Mouse (Mus musculus) liver, embryonic 15.5 days (tissue): ENCODE data around the gene Cyp2b13. TPM values are rescaled to one million over a fixed set of nuclear protein-coding genes. Genes with fewer than 3 reads are reported as not detected.
"Not testable (repeated sequence)": the region's sequence is repeated elsewhere in the genome, so short reads cannot be mapped to it uniquely, and the experiment has no call there.

ENCODE experiments used
- ATAC-seq: fragments of 200-750 bp; cut with Nextera tagmentation; 2 replicates; pipeline ENCODE4 v1.8.0; 2017; ENCODE audit warnings: moderate number of reproducible peaks, mild to moderate bottlenecking, moderate library complexity; ENCODE audit not compliant: insufficient read depth
- H3K27ac ChIP-seq: fragments of 300-500 bp; sonication (generic); replicated peaks from 2 replicates; pipeline ENCODE4 v1.5.1; 2015; ENCODE audit warnings: mild to moderate bottlenecking, inconsistent platforms
- H3K27me3 ChIP-seq: fragments of 300-500 bp; sonication (generic); 2 replicates; pipeline ENCODE4 v1.6.1; 2015; ENCODE audit warnings: mild to moderate bottlenecking, inconsistent platforms
- H3K36me3 ChIP-seq: fragments of 300-500 bp; sonication (generic); replicated peaks from 2 replicates; pipeline ENCODE4 v1.6.1; 2015; ENCODE audit warnings: moderate library complexity, mild to moderate bottlenecking, inconsistent platforms
- H3K4me1 ChIP-seq: fragments of 300-500 bp; sonication (generic); replicated peaks from 2 replicates; pipeline ENCODE4 v1.6.1; 2015; ENCODE audit warnings: inconsistent platforms
- H3K4me2 ChIP-seq: fragments of 300-500 bp; sonication (generic); 2 replicates; pipeline ENCODE4 v1.6.1; 2015; ENCODE audit warnings: moderate library complexity, mild to moderate bottlenecking, inconsistent platforms
- H3K4me3 ChIP-seq: fragments of 300-500 bp; sonication (generic); replicated peaks from 2 replicates; pipeline ENCODE4 v1.5.1; 2015; ENCODE audit warnings: mild to moderate bottlenecking, inconsistent platforms
- H3K9ac ChIP-seq: fragments of 300-500 bp; sonication (generic); 2 replicates; pipeline ENCODE4 v1.6.1; 2015; ENCODE audit warnings: moderate library complexity, mild to moderate bottlenecking, inconsistent platforms
- H3K9me3 ChIP-seq: fragments of 300-500 bp; sonication (generic); replicated peaks from 2 replicates; pipeline ENCODE4 v1.6.1; 2016; ENCODE audit warnings: inconsistent platforms
- WGBS: fragments of 180-500 bp; shearing (Covaris S2); methylation state at CpG from one replicate; pipeline ENCODE4 v1.1.7; 2015; ENCODE audit warnings: mixed read lengths; ENCODE audit not compliant: insufficient replicate concordance; 5-methylcytosine and 5-hydroxymethylcytosine counted together
- polyA plus RNA-seq: library from polyadenylated mRNA; unstranded; fragments of >200 nt; fragmentation: Nextera tagmentation; extraction: Ambion mirVana; gene quantifications from 2 replicates; pipeline ENCODE4 v1.2.1, GENCODE M21; 2015

The Cyp2b13 gene
- polyA plus RNA-seq: 0.20 and 0.24 TPM in 2 replicates

- H3K4me3 ChIP-seq, ATAC-seq, H3K9ac ChIP-seq, H3K4me2 ChIP-seq, H3K27ac ChIP-seq, H3K9me3 ChIP-seq, H3K27me3 ChIP-seq, H3K36me3 ChIP-seq, H3K4me1 ChIP-seq: not testable (repeated sequence)
- WGBS: 45% methylated on average over 1 of the region's 2 CpGs
Measured at GRCm38 (mm10) chr7:26061197-26061596, at the start of gene Cyp2b13. TSS of gene Cyp2b13 (plus strand) at chr7:26061497.

GRCm38 (mm10) chr7:26019814-26020332 lies 41.4 kb upstream of the Cyp2b13 start:
- not testable (repeated sequence) for H3K4me1 ChIP-seq, H3K27ac ChIP-seq, H3K27me3 ChIP-seq, H3K4me2 ChIP-seq, H3K4me3 ChIP-seq, H3K36me3 ChIP-seq, H3K9ac ChIP-seq, H3K9me3 ChIP-seq
- 56% methylated on average over 1 of the region's 3 CpGs for WGBS
- ATAC-seq: peak; percentile 74

- not testable (repeated sequence) for H3K9ac ChIP-seq, H3K27ac ChIP-seq, H3K4me2 ChIP-seq, H3K4me1 ChIP-seq, H3K27me3 ChIP-seq, H3K9me3 ChIP-seq, H3K4me3 ChIP-seq, H3K36me3 ChIP-seq
- 39% methylated on average over 4 of the region's 4 CpGs for WGBS
- peak; percentile 66 for ATAC-seq
Measured at GRCm38 (mm10) chr7:26054885-26055630, 6.2 kb upstream of the Cyp2b13 start.

- ATAC-seq, H3K9me3 ChIP-seq: not testable (repeated sequence)
Measured at GRCm38 (mm10) chr7:26071677-26072076, 10.4 kb downstream of the Cyp2b13 start.

DNA sequence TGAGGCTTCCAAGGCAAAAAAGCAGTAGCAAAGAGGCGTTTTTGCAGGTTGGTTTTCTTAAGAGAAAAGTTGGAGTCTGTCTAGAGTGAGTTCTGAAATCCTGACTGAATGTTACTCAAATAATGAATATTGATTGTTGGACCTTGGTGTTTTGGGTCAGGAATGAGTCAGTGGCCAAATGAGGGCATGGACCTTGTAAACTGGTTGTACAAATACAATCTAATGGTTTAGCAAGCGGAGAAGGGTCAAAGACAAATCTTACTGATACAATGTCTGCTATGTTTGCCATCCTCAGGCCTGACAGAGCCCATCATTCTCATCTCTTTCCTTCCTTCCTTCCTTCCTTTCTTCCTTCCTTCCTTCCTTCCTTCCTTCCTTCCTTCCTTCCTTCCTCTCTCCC lies 21.3 kb downstream of the Cyp2b13 start:
- Histone ChIP-seq H3K4me2 (no peak overlapping the region), H3K9ac (no peak overlapping the region), H3K9me3 (no peaks in the 10 kb centered on the region), H3K4me1 (no peaks in the 10 kb centered on the region), H3K36me3 (no peaks in the 10 kb centered on the region), H3K4me3 (no peak overlapping the region), H3K27ac (peak overlapping the region; percentile 48; the same call in 1 of the 2 replicates), H3K27me3 (no peaks in the 10 kb centered on the region)
- ATAC-seq: peak; percentile 64
- 50% methylated on average over 2 of the region's 2 CpGs for whole genome bisulfite sequencing

More at GRCm38 (mm10) chr7:26071677-26072076, 10.4 kb downstream of the Cyp2b13 start:
- H3K4me1 ChIP-seq, H3K36me3 ChIP-seq, H3K27me3 ChIP-seq, H3K4me3 ChIP-seq, H3K9ac ChIP-seq, H3K4me2 ChIP-seq, H3K27ac ChIP-seq: not testable (repeated sequence)
- 40% methylated on average over 29 of the region's 29 CpGs for WGBS

DNA sequence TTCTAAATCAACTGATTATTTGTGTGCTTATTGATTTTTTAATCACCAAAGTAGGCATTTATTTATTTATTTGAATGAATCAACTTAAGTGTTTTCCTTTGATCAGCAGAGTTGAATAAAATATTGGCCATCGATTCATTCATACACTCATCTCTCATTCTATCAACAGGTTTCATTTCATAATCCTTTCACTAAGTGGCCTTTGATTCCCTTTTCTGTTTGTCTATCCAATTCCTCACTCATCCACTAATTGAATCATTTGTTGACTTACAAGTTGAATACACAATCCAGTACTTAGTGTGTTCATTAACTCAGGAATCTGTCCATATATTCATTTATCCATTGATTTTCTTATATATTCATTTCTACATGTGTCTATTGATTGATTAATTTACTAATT lies 26.1 kb downstream of the Cyp2b13 start:
- 67% methylated on average over 1 of the region's 1 CpGs for WGBS
- no peaks in the 10 kb centered on the region for H3K27me3 ChIP-seq
- ATAC-seq: no peak
- no peaks in the 10 kb centered on the region for H3K9me3 ChIP-seq
- no peak overlapping the region for H3K4me3 ChIP-seq
- H3K4me1 ChIP-seq: no peaks in the 10 kb centered on the region
- H3K27ac ChIP-seq: no peak overlapping the region
- H3K9ac ChIP-seq: no peak overlapping the region
- no peaks in the 10 kb centered on the region for H3K36me3 ChIP-seq
- no peak overlapping the region for H3K4me2 ChIP-seq

GRCm38 (mm10) chr7:26088578-26088977 lies 27.3 kb downstream of the Cyp2b13 start:
- H3K4me3 ChIP-seq, H3K27me3 ChIP-seq, H3K4me1 ChIP-seq, H3K27ac ChIP-seq, H3K9me3 ChIP-seq, H3K4me2 ChIP-seq, H3K36me3 ChIP-seq, H3K9ac ChIP-seq, ATAC-seq: not testable (repeated sequence)

DNA sequence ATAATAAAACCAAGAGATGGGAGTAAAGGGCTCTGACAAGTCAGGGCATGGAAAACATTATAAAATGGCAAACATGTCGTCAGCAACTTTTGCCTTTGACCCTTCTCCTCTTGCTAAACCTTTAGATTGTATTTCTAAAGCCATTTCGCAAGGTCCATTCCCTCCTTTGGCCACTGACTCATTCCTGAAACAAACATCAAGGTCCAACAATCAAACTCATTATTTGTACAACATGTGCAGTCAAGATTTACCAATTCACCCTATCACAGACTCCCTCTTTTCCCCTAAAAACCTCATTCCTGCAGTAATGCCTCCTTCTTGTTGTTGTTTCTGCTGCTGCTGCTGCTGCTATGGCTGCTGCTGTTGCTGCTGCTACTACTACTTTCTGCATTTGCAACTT lies 78.3 kb downstream of the Cyp2b13 start:
- not testable (repeated sequence) for H3K4me2 ChIP-seq, H3K27me3 ChIP-seq, H3K27ac ChIP-seq, H3K4me3 ChIP-seq, H3K36me3 ChIP-seq, H3K4me1 ChIP-seq, H3K9me3 ChIP-seq, H3K9ac ChIP-seq
- ATAC-seq: peak; percentile 76
- WGBS: no CpG with 5 or more reads among the region's 2 CpGs

- H3K36me3 ChIP-seq, H3K27me3 ChIP-seq, H3K4me2 ChIP-seq, H3K9me3 ChIP-seq, H3K27ac ChIP-seq, H3K4me3 ChIP-seq, H3K9ac ChIP-seq, H3K4me1 ChIP-seq: not testable (repeated sequence)
- 0 out of 2 replicates have a peak, but pooled peaks have one; percentile 32 for ATAC-seq
- WGBS: 20% methylated on average over 1 of the region's 3 CpGs
Measured at GRCm38 (mm10) chr7:26143657-26144056, 82.4 kb downstream of the Cyp2b13 start.

Other genes with a start within 250 kb of the Cyp2b13 start
- gene Cyp2s1, start 244.6 kb upstream of the Cyp2b13 start, polyA plus RNA-seq: 0.46 TPM in 2 replicates
- gene Cyp2b10, start 163.9 kb upstream of the Cyp2b13 start, polyA plus RNA-seq: 0.07 TPM in 1 of 2 replicates, not detected in the other
- 0.60 and 0.78 TPM in 2 replicates for gene Cyp2b9, start 111.9 kb downstream of the Cyp2b13 start, polyA plus RNA-seq
- not detected in 2 replicates for gene Vmn1r184, start 198.8 kb downstream of the Cyp2b13 start, polyA plus RNA-seq
- gene Cyp2a4, start 245.7 kb downstream of the Cyp2b13 start, polyA plus RNA-seq: 0.60 and 0.98 TPM in 2 replicates